Mouse (Mus musculus) neural tube, embryonic 10.5 days (tissue): ENCODE measurements around the gene Usp48.

ENCODE experiments used
- DNase-seq: peaks from one replicate; pipeline ENCODE4 v3.0.0-alpha.2; 2017; ENCODE audit warnings: low spot score; ENCODE audit errors: extremely low spot score

Usp48 gene

GRCm38 (mm10) chr4:137682961-137683453 lies 89.5 kb downstream of the Usp48 start:
- peak; percentile 64 for DNase-seq

DNA sequence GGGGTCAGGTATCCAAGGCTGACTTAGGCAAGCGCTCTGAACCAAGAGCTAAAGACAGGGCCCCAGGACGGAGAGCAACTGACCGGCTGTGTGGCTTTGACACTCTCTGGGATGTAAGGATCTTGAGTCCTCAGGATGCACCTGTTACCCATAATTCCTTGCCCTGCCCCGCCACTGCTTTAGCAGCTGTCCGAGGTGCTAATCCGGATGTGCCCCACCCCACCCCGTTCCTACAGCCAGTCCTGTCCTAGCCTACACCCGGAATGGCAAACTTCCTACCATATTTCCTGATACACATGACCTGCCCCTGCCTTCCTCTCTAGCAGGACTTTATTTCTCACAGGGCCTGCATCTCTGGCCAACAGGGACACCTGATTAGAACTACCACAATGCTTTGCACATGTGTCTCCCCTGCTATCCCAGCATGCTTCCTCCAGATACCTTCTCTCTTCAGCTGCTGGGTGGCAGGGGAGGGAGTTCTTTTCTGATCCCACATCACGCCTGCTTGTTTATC lies 91.3 kb downstream of the Usp48 start:
- DNase-seq = no peak

- DNase-seq = no peak
Observed at GRCm38 (mm10) chr4:137686303-137686702, 92.7 kb downstream of the Usp48 start.

DNA sequence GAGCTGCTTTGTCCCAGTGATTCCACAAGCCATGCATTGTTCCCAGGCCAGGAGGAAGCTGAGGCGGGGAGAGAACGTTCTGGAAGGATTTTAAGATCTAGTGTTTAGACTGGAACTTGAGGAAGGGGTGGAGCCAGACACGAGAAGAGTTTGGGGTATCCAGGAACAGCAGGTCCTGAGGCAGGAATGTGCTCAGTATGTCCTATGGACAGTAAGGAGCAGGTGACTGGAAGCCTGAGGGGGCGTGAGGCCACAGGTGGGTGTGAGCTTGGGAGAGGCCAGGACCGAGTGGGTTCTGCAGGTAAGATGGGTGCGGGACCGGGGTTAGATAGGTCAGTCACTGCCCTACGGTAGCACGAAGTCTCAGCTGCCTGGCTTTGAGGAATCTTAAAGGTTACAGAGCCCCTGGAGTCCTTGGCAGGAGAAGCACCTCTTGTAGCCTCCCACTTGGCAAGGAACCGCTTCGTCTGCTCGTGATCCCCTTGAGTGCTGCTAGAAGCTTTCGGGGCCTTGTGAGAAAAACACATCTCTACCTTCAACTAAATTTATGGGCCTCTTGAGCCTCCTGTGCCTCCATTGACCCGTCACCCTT lies 93.8 kb downstream of the Usp48 start:
- DNase-seq = no peak

- no peak for DNase-seq
Observed at GRCm38 (mm10) chr4:137692107-137692902, 98.8 kb downstream of the Usp48 start.

- DNase-seq = no peak
Observed at GRCm38 (mm10) chr4:137695300-137695699, 101.7 kb downstream of the Usp48 start.

GRCm38 (mm10) chr4:137695900-137696299 lies 102.3 kb downstream of the Usp48 start:
- no peak for DNase-seq

- no peak for DNase-seq
Observed at GRCm38 (mm10) chr4:137697156-137697885, 103.8 kb downstream of the Usp48 start.

GRCm38 (mm10) chr4:137698076-137698985 lies 104.8 kb downstream of the Usp48 start:
- DNase-seq = no peak

- no peak for DNase-seq
Observed at GRCm38 (mm10) chr4:137699264-137700211, 106.0 kb downstream of the Usp48 start.

DNA sequence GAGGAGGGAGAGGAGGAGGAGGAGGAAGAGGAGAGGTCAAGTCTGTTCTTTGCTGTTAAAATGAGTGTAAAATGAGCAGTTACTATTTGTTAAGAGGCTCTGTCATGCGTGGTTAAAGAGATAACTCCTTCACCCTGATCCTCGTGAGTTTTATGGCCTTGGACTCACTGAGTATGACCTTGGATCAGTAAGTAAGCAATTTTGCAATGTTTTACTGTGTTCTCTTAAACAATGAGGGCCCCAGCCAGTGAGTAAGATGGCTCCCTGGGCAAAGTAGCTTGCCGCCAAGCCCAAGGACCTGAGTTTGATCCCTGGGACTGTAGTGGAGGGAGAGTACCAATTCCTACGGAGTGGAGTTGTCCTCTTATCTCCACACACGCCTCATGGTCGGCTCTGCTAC lies 107.4 kb downstream of the Usp48 start:
- no peak for DNase-seq

DNA sequence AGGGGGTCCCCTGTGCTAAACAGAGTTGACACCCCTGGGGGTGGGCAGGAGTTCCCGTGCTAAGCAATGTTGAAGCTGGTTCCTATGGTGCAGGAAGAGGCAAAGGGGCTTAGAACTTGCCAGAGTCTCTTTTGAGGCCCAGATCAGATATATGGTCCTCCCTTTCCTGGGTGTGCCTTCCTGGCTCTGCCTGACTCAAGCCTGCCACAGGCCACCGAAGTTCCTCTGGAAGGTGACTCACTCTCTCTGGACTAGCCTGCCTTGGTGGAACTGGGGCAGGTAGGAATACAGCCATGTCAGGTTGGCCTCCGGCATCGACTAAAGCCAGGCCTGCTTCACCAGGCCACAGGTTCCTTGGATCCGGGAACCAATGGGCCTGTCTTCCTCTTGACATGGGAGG lies 109.5 kb downstream of the Usp48 start:
- DNase-seq = no peak

DNA sequence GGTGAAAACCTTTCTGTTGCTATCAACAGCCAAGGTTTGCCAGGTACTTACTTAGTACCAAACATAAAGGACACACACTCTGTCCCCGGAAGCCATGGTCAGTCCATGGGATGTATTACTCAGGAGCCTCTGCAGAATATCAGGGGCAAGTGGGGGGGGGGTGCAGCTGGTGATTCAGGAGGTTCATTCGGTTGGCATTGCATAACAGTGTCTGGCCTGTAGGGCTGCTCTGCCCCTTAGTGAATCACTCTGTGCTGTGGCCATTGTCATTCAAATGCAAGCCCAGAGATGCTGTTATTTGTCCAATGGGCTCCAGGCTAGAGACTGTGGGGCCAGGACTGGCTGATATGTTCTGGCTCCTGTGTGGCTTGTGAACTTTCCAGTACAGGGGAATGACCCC lies 111.0 kb downstream of the Usp48 start:
- no peak for DNase-seq

DNA sequence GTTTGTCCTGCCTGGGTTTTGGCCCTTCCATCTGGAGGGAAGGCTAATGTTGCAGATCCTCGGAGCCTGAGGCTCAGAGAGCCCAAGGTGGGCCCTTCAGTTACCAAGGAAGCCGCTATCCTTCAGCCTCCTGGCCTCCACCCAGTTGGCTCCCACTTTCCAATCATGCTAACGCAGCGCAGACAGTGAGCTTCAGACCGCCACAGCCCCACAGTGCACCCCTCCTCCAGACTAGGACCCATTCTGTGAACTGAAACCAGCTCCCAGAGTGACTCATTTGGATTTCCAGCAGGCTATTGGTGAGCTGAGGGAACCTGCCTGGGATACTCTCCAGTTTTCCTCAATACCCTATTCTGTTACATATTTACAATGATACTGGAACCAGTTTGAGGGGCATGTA lies 111.8 kb downstream of the Usp48 start:
- DNase-seq = no peak

DNA sequence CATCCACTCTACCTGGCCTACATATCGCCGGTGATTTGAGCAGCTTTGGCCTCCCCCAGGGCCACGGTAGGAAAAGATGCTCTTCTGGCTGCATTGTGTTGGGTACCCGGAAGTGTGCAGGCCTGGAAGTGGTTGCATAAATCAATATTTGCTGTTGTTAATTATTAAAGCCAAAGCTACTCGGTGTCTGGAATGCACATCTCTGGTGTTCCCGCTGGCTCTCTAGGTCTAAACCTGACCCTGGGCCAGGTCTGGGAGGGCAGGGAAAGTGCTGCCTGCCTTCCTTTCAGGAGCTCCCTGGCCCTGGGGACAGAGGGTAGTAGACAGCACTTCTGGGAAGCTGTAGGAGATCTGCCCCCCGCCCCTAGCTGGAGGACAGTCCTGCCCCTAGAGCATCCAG lies 113.0 kb downstream of the Usp48 start:
- DNase-seq = no peak

DNA sequence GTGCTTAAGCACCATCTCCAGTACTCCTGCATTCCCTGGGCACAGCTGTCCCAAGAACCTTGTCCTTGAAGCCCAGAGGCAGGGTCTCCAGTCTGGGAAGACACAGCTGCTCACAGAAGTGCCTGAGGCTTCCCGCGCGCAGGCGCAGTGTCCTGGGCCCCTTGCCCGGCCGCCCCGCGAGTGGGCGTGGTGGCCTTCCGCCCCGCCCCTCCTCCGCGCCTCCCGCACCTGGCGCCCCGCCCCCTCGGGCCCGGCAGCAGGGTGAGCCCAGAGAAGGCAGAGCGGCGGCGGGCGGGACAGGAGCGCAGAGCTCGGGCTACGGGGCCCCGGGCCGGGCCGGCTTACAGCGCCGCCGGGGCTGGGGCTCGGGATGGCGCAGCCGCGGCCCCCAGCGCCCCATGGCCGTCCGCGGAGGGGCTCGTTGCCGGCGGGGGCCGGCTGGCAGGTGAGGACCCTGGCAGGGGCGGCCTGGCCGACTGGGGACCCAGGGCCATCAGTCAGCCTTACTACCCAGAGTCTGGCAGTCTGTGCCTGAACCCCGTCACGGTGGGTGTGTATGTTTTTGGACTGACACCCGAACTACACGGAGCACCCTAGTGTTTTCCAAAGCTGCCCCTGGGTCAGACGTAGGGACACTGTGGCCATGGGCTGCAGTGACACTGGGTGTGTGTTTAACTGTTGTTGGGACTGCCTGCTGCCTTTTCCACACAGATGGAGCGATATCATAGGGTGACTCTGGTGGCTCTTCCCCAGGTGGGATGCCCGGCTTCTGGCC lies 113.8 kb downstream of the Usp48 start:
- peak; percentile 93 for DNase-seq
